Mouse (Mus musculus) 3T3-L1 (cell line): ENCODE measurements around the gene Kcnn4.
A peak's percentile ranks its signal among the peaks of the same experiment; 100 is the strongest.
"Not testable (repeated sequence)": the region's sequence is repeated elsewhere in the genome, so short reads cannot be mapped to it uniquely, and the experiment has no call there.

Source experiments
- DNase-seq: peaks from one replicate; pipeline ENCODE4 v3.0.0-alpha.2; 2015; ENCODE audit warnings: low read depth, low spot score

Kcnn4 gene

GRCm38 (mm10) chr7:24391077-24391476, 21.0 kb downstream of the Kcnn4 start:
- DNase-seq: peak; percentile 61

GRCm38 (mm10) chr7:24391687-24392086, 21.6 kb downstream of the Kcnn4 start:
- DNase-seq: no peak

GRCm38 (mm10) chr7:24394054-24394453, 24.0 kb downstream of the Kcnn4 start:
- no peak for DNase-seq

- no peak for DNase-seq
These were observed 24.6 kb downstream of the Kcnn4 start for GRCm38 (mm10) chr7:24394475-24395161.

GRCm38 (mm10) chr7:24396832-24397231, 26.8 kb downstream of the Kcnn4 start:
- DNase-seq: no peak

GRCm38 (mm10) chr7:24398364-24398913, 28.4 kb downstream of the Kcnn4 start:
- DNase-seq: no peak

- DNase-seq: peak; percentile 96
These were observed 29.4 kb downstream of the Kcnn4 start, which contains the start of gene Smg9 for GRCm38 (mm10) chr7:24399256-24400081. Gene Smg9, plus strand, starts transcription at chr7:24399619.

- no peak for DNase-seq
These were observed 30.0 kb downstream of the Kcnn4 start for GRCm38 (mm10) chr7:24400082-24400452.

GRCm38 (mm10) chr7:24400489-24400888, 30.4 kb downstream of the Kcnn4 start:
- DNase-seq: not testable (repeated sequence)

- DNase-seq: peak; percentile 14
These were observed 32.8 kb downstream of the Kcnn4 start for GRCm38 (mm10) chr7:24402851-24403250.

- DNase-seq: no peak
These were observed 35.6 kb downstream of the Kcnn4 start for GRCm38 (mm10) chr7:24405649-24406048.

- DNase-seq: peak; percentile 87
These were observed 36.7 kb downstream of the Kcnn4 start for GRCm38 (mm10) chr7:24406528-24407344.

GRCm38 (mm10) chr7:24408186-24408585, 38.1 kb downstream of the Kcnn4 start:
- DNase-seq: no peak

- no peak for DNase-seq
These were observed 40.1 kb downstream of the Kcnn4 start for GRCm38 (mm10) chr7:24410123-24410522.

- DNase-seq: no peak
These were observed 40.8 kb downstream of the Kcnn4 start for GRCm38 (mm10) chr7:24410831-24411230.

GRCm38 (mm10) chr7:24413630-24414029, 43.6 kb downstream of the Kcnn4 start:
- DNase-seq: no peak

GRCm38 (mm10) chr7:24415261-24415660, 45.2 kb downstream of the Kcnn4 start:
- DNase-seq: no peak

GRCm38 (mm10) chr7:24419579-24419978, 49.5 kb downstream of the Kcnn4 start:
- no peak for DNase-seq

- DNase-seq: no peak
These were observed 51.6 kb downstream of the Kcnn4 start for GRCm38 (mm10) chr7:24421648-24422047.

- DNase-seq: no peak
These were observed 52.2 kb downstream of the Kcnn4 start for GRCm38 (mm10) chr7:24422251-24422650.

- DNase-seq: no peak
These were observed 53.2 kb downstream of the Kcnn4 start for GRCm38 (mm10) chr7:24423107-24423763.
